Mouse (Mus musculus) myocyte (in vitro differentiated cells): ENCODE results near the gene Hmcn2. TPM values are rescaled to one million over a fixed set of nuclear protein-coding genes. Genes with fewer than 3 reads are reported as not detected.

Experiments used
- H3K27me3 ChIP-seq: one replicate; pipeline ENCODE4 v1.6.1; 2011; ENCODE audit not compliant: control insufficient read depth, insufficient read depth, insufficient read length
- H3K36me3 ChIP-seq: one replicate; pipeline ENCODE4 v1.6.1; 2011; ENCODE audit not compliant: control insufficient read depth, insufficient read depth
- H3K4me2 ChIP-seq: one replicate; pipeline ENCODE4 v1.6.1; 2011; ENCODE audit warnings: low read depth, control low read depth
- H3K4me3 ChIP-seq: one replicate; pipeline ENCODE4 v1.5.1; 2011; ENCODE audit warnings: mild to moderate bottlenecking, control low read depth, moderate library complexity
- H3K79me2 ChIP-seq: one replicate; pipeline ENCODE4 v1.6.1; 2011; ENCODE audit not compliant: control insufficient read depth, insufficient read depth
- H3ac ChIP-seq: one replicate; pipeline ENCODE4 v1.6.1; 2011; ENCODE audit not compliant: control insufficient read depth, insufficient read length
- CEBPB ChIP-seq: IDR thresholded peaks from 2 replicates; pipeline ENCODE4 v1.6.1; 2011; ENCODE audit warnings: mild to moderate bottlenecking, moderate library complexity; ENCODE audit not compliant: poor library complexity, insufficient read depth, severe bottlenecking
- E2F4 ChIP-seq: IDR thresholded peaks from one replicate; pipeline ENCODE4 v1.6.1; 2011; ENCODE audit warnings: mild to moderate bottlenecking, control low read depth, moderate library complexity; ENCODE audit not compliant: insufficient read depth
- MAX ChIP-seq: IDR thresholded peaks from one replicate; pipeline ENCODE4 v1.6.1; 2011; ENCODE audit warnings: low read depth, mild to moderate bottlenecking, control low read depth
- MYOD1 ChIP-seq, 3 experiments: IDR thresholded peaks; one replicate each; pipeline ENCODE4 v1.6.1; 2011; ENCODE audit warnings: control low read depth in 2 of 3, low read depth in 2 of 3, mild to moderate bottlenecking in 2 of 3, moderate library complexity in 1 of 3; ENCODE audit not compliant: insufficient read length in 2 of 3, control insufficient read depth in 1 of 3
- MYOG ChIP-seq, 3 experiments: IDR thresholded peaks; one replicate each; pipeline ENCODE4 v1.6.1; 2011; ENCODE audit warnings: control low read depth in 2 of 3, low read depth in 2 of 3, mild to moderate bottlenecking in 2 of 3; ENCODE audit not compliant: insufficient read length in 2 of 3, control insufficient read depth in 1 of 3, insufficient read depth in 1 of 3
- POLR2A ChIP-seq: IDR thresholded peaks from one replicate; pipeline ENCODE4 v1.6.1; 2011; ENCODE audit warnings: low read depth, mild to moderate bottlenecking, control low read depth, moderate library complexity; ENCODE audit not compliant: insufficient read length
- POLR2AphosphoS2 ChIP-seq: IDR thresholded peaks from one replicate; pipeline ENCODE4 v1.6.1; 2011; ENCODE audit warnings: low read depth, control low read depth; ENCODE audit not compliant: insufficient read length
- REST ChIP-seq: IDR thresholded peaks from one replicate; pipeline ENCODE4 v1.6.1; 2011; ENCODE audit warnings: mild to moderate bottlenecking, control low read depth, moderate library complexity; ENCODE audit not compliant: insufficient read depth, insufficient read length
- SRF ChIP-seq: IDR thresholded peaks from one replicate; pipeline ENCODE4 v1.6.1; 2011; ENCODE audit warnings: low read depth; ENCODE audit not compliant: control insufficient read depth, insufficient read length
- TCF12 ChIP-seq: IDR thresholded peaks from one replicate; pipeline ENCODE4 v1.6.1; 2011; ENCODE audit warnings: mild to moderate bottlenecking, control low read depth; ENCODE audit not compliant: poor library complexity, insufficient read depth, severe bottlenecking
- TCF3 ChIP-seq: IDR thresholded peaks from one replicate; pipeline ENCODE4 v1.6.1; 2011; ENCODE audit warnings: low read depth, control low read depth; ENCODE audit not compliant: insufficient read length
- USF1 ChIP-seq: IDR thresholded peaks from one replicate; pipeline ENCODE4 v1.6.1; 2011; ENCODE audit warnings: low read depth, mild to moderate bottlenecking, control low read depth, moderate library complexity
- polyA plus RNA-seq: library from polyadenylated mRNA; unstranded; fragments of >200 nt; fragmentation: generic; extraction: Trizol; gene quantifications from one replicate; pipeline ENCODE4 v1.2.1, GENCODE M21; 2012; ENCODE audit warnings: missing spikeins

Hmcn2 gene
- polyA plus RNA-seq, 1 experiment, result 2.6 TPM

DNA sequence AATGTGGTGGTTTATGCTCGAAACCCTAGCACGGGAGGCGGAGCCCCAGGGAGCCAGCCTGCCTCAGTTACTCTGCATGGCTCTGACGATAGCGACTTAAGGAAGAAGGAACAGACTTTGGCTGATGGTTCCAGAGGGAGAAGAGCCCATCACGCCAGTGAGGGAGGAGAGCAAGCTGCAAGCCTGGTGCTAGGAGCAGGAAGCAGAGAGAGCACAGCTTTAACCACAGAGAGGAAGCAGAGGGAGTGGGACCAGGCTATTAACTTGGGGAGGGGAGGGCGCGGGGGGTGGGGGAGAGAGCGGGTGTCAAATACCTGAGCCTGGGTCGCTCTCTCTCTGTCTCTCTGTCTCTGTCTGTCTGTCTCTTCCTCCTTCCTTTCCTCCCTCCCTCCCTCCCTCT lies 102.8 kb downstream of the Hmcn2 start:
- no peak overlapping the region for H3ac ChIP-seq
- TF ChIP-seq E2F4 (no peak), MAX (no peak), REST (no peak), USF1 (no peak), TCF3 (no peak)
- H3K79me2 ChIP-seq, result no peaks in the 10 kb centered on the region
- no peak overlapping the region for H3K4me3 ChIP-seq
- no peak overlapping the region for H3K4me2 ChIP-seq
- no peaks in the 10 kb centered on the region for H3K36me3 ChIP-seq
- peaks cover 60% of the 10 kb centered on the region for H3K27me3 ChIP-seq

DNA sequence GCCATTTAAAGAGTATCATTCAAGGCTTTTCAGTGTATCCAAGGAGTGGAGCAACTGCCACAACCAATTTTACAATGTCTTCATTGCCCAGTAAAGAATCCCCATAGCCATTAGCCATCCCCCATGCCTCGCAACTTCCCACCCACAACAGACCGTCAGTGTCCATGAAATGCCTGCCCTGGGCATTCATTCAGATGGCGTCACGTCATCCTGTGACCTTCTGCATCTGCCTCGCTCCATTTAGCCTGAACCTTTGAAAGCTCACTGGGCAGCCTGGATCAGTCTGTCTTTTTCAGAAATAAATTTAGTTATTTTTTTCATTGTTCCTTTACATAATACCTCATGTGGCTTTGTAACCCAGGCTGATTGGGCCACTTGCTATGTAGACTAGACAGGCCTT lies 103.8 kb downstream of the Hmcn2 start:
- Histone ChIP-seq H3K79me2 (no peaks in the 10 kb centered on the region), H3K27me3 (peaks cover 57% of the 10 kb centered on the region), H3K36me3 (no peaks in the 10 kb centered on the region), H3ac (no peak overlapping the region), H3K4me3 (no peak overlapping the region), H3K4me2 (no peak overlapping the region)
- TF ChIP-seq POLR2A (no peak), POLR2AphosphoS2 (no peak), MYOG (IDR thresholded peaks at IDR 0.05; ENCODE audit: control insufficient read depth in 1 of 3, insufficient read depth in 1 of 3, insufficient read length in 2 of 3, low read depth in 2 of 3) (no peak), TCF3 (no peak)

DNA sequence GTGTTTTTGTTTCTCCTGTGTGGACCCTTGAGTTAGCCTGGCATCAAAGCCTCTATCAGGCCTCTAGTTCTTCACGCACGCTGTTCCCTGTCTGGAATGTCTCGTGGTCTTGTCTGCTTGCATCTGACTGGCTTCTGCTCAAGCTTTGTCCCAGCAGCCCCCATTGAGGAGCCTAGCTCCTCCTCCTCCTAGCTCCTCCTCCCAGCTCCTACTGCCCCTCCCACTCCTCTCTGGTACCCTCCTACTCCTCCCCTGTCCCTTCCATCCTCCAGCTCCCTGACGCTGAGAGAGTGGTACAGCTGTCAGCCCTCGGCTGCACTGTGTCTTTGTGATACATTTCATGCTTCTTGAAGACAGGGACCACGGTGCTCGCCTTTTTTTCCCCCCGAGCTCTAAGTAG lies 104.4 kb downstream of the Hmcn2 start:
- H3K79me2 ChIP-seq, result no peaks in the 10 kb centered on the region
- TF ChIP-seq MAX (no peak), TCF3 (no peak), POLR2A (no peak), MYOG (IDR thresholded peaks at IDR 0.05; ENCODE audit: control insufficient read depth in 1 of 3, insufficient read depth in 1 of 3, insufficient read length in 2 of 3, low read depth in 2 of 3) (no peak), TCF12 (no peak), SRF (no peak), E2F4 (no peak), CEBPB (no peak), REST (no peak), MYOD1 (IDR thresholded peaks at IDR 0.05; ENCODE audit: control insufficient read depth in 1 of 3, insufficient read length in 2 of 3, low read depth in 2 of 3) (no peak), POLR2AphosphoS2 (no peak), USF1 (no peak)
- no peak overlapping the region for H3K4me2 ChIP-seq
- no peaks in the 10 kb centered on the region for H3K36me3 ChIP-seq
- no peak overlapping the region for H3ac ChIP-seq
- H3K4me3 ChIP-seq, result no peak overlapping the region
- peaks cover 56% of the 10 kb centered on the region for H3K27me3 ChIP-seq

DNA sequence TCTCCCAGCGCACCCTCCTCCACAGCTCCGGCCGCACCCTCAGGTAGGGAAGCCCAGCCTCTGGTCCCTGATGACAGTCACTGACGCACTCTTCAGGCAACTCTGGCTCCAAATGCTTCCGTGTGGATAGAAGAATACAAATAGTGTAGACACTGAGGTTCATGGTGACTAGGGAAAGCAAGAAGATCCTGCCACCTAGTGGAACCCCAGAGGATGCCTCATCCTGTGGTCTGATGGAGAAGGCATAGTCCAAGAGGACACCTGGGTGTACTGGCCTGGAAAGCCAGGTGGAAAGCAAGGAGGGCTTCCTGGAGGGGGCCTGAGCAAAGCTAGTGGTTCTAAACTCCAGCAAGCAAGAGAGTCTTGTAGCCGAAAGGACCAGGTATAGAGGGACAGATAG lies 106.7 kb downstream of the Hmcn2 start:
- H3K4me3 ChIP-seq, result no peak overlapping the region
- no peak overlapping the region for H3K4me2 ChIP-seq
- peaks cover 56% of the 10 kb centered on the region for H3K27me3 ChIP-seq
- TF ChIP-seq POLR2A (no peak), REST (no peak), MAX (no peak), TCF3 (no peak), MYOG (IDR thresholded peaks at IDR 0.05; ENCODE audit: control insufficient read depth in 1 of 3, insufficient read depth in 1 of 3, insufficient read length in 2 of 3, low read depth in 2 of 3) (no peak), E2F4 (no peak), POLR2AphosphoS2 (no peak), SRF (no peak), CEBPB (no peak), USF1 (no peak), TCF12 (no peak), MYOD1 (IDR thresholded peaks at IDR 0.05; ENCODE audit: control insufficient read depth in 1 of 3, insufficient read length in 2 of 3, low read depth in 2 of 3) (no peak)
- H3K36me3 ChIP-seq, result no peaks in the 10 kb centered on the region
- no peak overlapping the region for H3ac ChIP-seq
- no peaks in the 10 kb centered on the region for H3K79me2 ChIP-seq

DNA sequence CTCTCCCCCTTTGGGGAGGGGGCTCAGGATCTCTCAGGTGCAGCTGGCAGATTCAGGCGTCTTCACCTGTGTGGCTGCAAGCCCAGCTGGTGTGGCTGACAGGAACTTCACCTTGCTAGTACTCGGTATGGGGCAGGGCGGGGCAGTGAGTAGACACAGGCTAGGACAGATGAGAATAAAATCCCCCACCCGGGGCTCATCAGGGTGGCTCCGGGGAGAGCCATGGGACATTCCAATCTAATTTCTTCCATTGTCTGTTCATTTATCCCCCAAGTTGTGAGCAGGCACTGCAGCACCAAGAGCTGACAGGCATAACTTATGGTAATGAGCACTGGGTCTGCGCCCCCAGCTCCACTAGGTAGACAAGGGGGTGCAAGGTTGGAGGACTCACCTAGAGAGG lies 108.4 kb downstream of the Hmcn2 start:
- Histone ChIP-seq H3K79me2 (no peaks in the 10 kb centered on the region), H3K4me2 (no peak overlapping the region), H3K4me3 (no peak overlapping the region), H3K27me3 (peaks cover 61% of the 10 kb centered on the region), H3K36me3 (no peaks in the 10 kb centered on the region), H3ac (no peak overlapping the region)
- TF ChIP-seq USF1 (no peak), TCF12 (no peak), E2F4 (no peak), POLR2A (no peak), REST (no peak), MYOG (IDR thresholded peaks at IDR 0.05; ENCODE audit: control insufficient read depth in 1 of 3, insufficient read depth in 1 of 3, insufficient read length in 2 of 3, low read depth in 2 of 3) (no peak), POLR2AphosphoS2 (no peak), MYOD1 (IDR thresholded peaks at IDR 0.05; ENCODE audit: control insufficient read depth in 1 of 3, insufficient read length in 2 of 3, low read depth in 2 of 3) (no peak), TCF3 (no peak), SRF (no peak), CEBPB (no peak), MAX (no peak)
